Mouse (Mus musculus) limb, embryonic 12.5 days (tissue): Measurements from ENCODE around the gene Chd9. TPM values are rescaled to one million over a fixed set of nuclear protein-coding genes. Genes with fewer than 3 reads are reported as not detected.

Experiments used
- ATAC-seq: fragments of 200-750 bp; cut with Nextera tagmentation; 2 replicates; pipeline ENCODE4 v1.8.0; 2017; ENCODE audit warnings: low read depth, moderate TSS enrichment; ENCODE audit not compliant: insufficient number of reproducible peaks, insufficient read depth, low FRiP score, low TSS enrichment
- H3K27ac ChIP-seq: fragments of 300-500 bp; sonication (generic); 2 replicates; pipeline ENCODE4 v1.5.1; 2016; ENCODE audit warnings: mild to moderate bottlenecking, moderate library complexity
- H3K27me3 ChIP-seq: fragments of 300-500 bp; sonication (generic); 2 replicates; pipeline ENCODE4 v1.6.1; 2016; ENCODE audit warnings: mild to moderate bottlenecking, moderate library complexity
- H3K36me3 ChIP-seq: fragments of 300-500 bp; sonication (generic); 2 replicates; pipeline ENCODE4 v1.6.1; 2016; ENCODE audit warnings: mild to moderate bottlenecking, moderate library complexity
- H3K4me1 ChIP-seq: fragments of 300-500 bp; sonication (generic); replicated peaks from 2 replicates; pipeline ENCODE4 v1.6.1; 2016
- H3K4me2 ChIP-seq: fragments of 300-500 bp; sonication (generic); 2 replicates; pipeline ENCODE4 v1.6.1; 2016; ENCODE audit warnings: mild to moderate bottlenecking, moderate library complexity
- H3K4me3 ChIP-seq: fragments of 300-500 bp; sonication (generic); replicated peaks from 2 replicates; pipeline ENCODE4 v1.5.1; 2016; ENCODE audit warnings: mild to moderate bottlenecking
- H3K9ac ChIP-seq: fragments of 300-500 bp; sonication (generic); replicated peaks from 2 replicates; pipeline ENCODE4 v1.6.1; 2016; ENCODE audit warnings: mild to moderate bottlenecking, moderate library complexity
- H3K9me3 ChIP-seq: fragments of 300-500 bp; sonication (generic); 2 replicates; pipeline ENCODE4 v1.6.1; 2016; ENCODE audit warnings: mild to moderate bottlenecking, moderate library complexity
- WGBS: fragments of 180-500 bp; shearing (Covaris S2); methylation state at CpG from one replicate; pipeline ENCODE4 v1.1.7; 2016; 5-methylcytosine and 5-hydroxymethylcytosine counted together
- polyA plus RNA-seq: library from polyadenylated mRNA; unstranded; fragments of >200 nt; fragmentation: Nextera tagmentation; extraction: Ambion mirVana; gene quantifications from 2 replicates; pipeline ENCODE4 v1.2.1, GENCODE M21; 2016

Gene Chd9
- polyA plus RNA-seq, 1 experiment from 2014 or later, result 81.2 TPM

DNA sequence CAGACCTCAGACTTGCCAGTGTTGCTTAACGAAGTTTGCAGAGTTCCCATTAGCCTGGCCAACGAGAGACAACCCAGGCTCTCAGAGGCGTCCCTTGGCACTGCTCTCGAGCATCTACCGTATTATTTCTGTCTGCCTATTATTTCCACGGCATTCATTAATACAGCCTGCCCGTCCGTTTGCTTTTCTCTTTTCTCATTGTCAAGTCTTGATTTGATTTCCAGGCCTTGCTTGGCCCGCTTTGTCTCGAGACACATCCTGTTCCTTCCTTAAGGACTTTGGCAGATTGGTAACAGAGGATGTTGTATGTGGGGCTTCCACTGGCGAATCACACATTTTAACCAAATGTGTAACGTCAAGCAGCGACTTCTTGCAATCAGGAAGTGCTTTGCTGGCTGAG is 13.2 kb downstream of the Chd9 start:
- Histone ChIP-seq H3K4me2 (no peak overlapping the region), H3K27ac (no peak overlapping the region), H3K4me1 (peaks cover 5% of the 10 kb centered on the region), H3K9ac (no peak overlapping the region), H3K36me3 (peaks cover 3% of the 10 kb centered on the region; the same call in 1 of the 2 replicates), H3K9me3 (no peaks in the 10 kb centered on the region), H3K4me3 (no peak overlapping the region), H3K27me3 (no peaks in the 10 kb centered on the region)
- ATAC-seq, result no peak
- 68% methylated on average over 13 of the region's 13 CpGs for WGBS

DNA sequence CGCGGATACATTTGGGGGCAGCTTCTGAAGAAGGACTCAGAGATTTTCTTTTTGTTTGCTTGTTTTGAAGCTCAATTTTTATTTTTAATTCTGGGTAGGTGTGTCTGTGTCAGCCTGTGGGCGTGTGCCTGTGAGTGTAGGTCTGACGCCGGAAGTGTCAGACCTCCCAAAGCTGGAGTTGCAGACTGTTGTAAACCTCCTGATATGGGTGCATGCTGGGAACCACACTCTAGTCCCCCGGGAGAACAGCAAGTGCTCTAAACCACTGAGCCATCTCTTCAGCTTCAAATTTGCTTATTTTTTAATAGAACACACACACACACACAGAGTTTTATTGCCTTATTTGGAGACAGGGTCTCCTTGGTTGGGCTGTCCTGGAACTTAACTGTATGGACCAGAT is 15.0 kb downstream of the Chd9 start:
- Histone ChIP-seq H3K27me3 (no peaks in the 10 kb centered on the region), H3K9me3 (no peaks in the 10 kb centered on the region), H3K4me2 (no peak overlapping the region), H3K36me3 (peaks cover 3% of the 10 kb centered on the region; the same call in 1 of the 2 replicates), H3K27ac (no peak overlapping the region), H3K4me3 (no peak overlapping the region), H3K4me1 (peaks cover 5% of the 10 kb centered on the region), H3K9ac (no peak overlapping the region)
- ATAC-seq, result no peak
- 78% methylated on average over 6 of the region's 6 CpGs for WGBS

GRCm38 (mm10) chr8:90844179-90844967 is 16.2 kb downstream of the Chd9 start:
- H3K4me1 ChIP-seq, result peaks cover 9% of the 10 kb centered on the region
- ATAC-seq, result no peak
- WGBS, result 80% methylated on average over 9 of the region's 9 CpGs
- H3K4me3 ChIP-seq, result no peak overlapping the region
- no peak overlapping the region for H3K4me2 ChIP-seq
- H3K9me3 ChIP-seq, result no peaks in the 10 kb centered on the region
- H3K27ac ChIP-seq, result no peak overlapping the region
- no peak overlapping the region for H3K9ac ChIP-seq
- H3K27me3 ChIP-seq, result no peaks in the 10 kb centered on the region
- peaks cover 3% of the 10 kb centered on the region; the same call in 1 of the 2 replicates for H3K36me3 ChIP-seq

DNA sequence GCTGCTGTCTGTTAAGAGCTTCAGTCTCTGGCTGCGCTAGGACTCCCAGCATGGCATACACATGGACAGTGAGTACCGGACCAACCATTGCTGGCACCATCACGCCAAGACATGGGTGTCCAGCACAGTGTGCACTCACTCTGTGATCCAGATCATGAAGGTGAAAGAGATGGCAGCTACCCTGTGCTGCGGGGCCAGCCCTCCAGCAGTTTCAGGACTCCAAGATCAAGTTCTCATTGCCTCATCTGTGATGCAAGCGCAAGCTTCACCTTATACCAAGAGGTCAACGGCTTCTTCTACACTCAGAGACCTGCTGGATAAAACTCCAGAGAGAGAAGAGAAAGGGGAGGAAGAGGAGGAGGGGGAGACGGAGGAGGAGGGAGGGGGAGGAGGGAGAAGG is 19.8 kb downstream of the Chd9 start:
- H3K9ac ChIP-seq, result no peak overlapping the region
- H3K27ac ChIP-seq, result no peak overlapping the region
- no peaks in the 10 kb centered on the region for H3K27me3 ChIP-seq
- no peak overlapping the region for H3K4me3 ChIP-seq
- H3K9me3 ChIP-seq, result no peaks in the 10 kb centered on the region
- WGBS, result 84% methylated on average over 7 of the region's 7 CpGs
- no peak for ATAC-seq
- H3K4me1 ChIP-seq, result peaks cover 12% of the 10 kb centered on the region
- peaks cover 18% of the 10 kb centered on the region for H3K36me3 ChIP-seq
- no peak overlapping the region for H3K4me2 ChIP-seq

GRCm38 (mm10) chr8:90849462-90850050 is 21.4 kb downstream of the Chd9 start:
- no peak for ATAC-seq
- Histone ChIP-seq H3K36me3 (peaks cover 18% of the 10 kb centered on the region), H3K27ac (0 out of 2 replicates have a peak overlapping the region, but pooled peaks have one; percentile 53), H3K4me2 (no peak overlapping the region), H3K4me3 (no peak overlapping the region), H3K9ac (0 out of 2 replicates have a peak overlapping the region, but pooled peaks have one; percentile 12), H3K4me1 (peaks cover 17% of the 10 kb centered on the region), H3K27me3 (no peaks in the 10 kb centered on the region), H3K9me3 (no peaks in the 10 kb centered on the region)
- WGBS, result 51% methylated on average over 11 of the region's 11 CpGs

- H3K9ac ChIP-seq, result no peak overlapping the region
- no peak for ATAC-seq
- H3K36me3 ChIP-seq, result peaks cover 15% of the 10 kb centered on the region
- no peak overlapping the region for H3K4me3 ChIP-seq
- H3K4me2 ChIP-seq, result no peak overlapping the region
- peaks cover 25% of the 10 kb centered on the region for H3K4me1 ChIP-seq
- no peak overlapping the region for H3K27ac ChIP-seq
- WGBS, result 51% methylated on average over 8 of the region's 8 CpGs
- no peaks in the 10 kb centered on the region for H3K9me3 ChIP-seq
- H3K27me3 ChIP-seq, result no peaks in the 10 kb centered on the region
These were observed 23.4 kb downstream of the Chd9 start for GRCm38 (mm10) chr8:90851544-90851943.

- peaks cover 15% of the 10 kb centered on the region for H3K36me3 ChIP-seq
- peaks cover 35% of the 10 kb centered on the region for H3K4me1 ChIP-seq
- H3K27me3 ChIP-seq, result no peaks in the 10 kb centered on the region
- ATAC-seq, result no peak
- no peaks in the 10 kb centered on the region for H3K9me3 ChIP-seq
- no peak overlapping the region for H3K9ac ChIP-seq
- no peak overlapping the region for H3K4me3 ChIP-seq
- peak overlapping the region; percentile 31; the same call in 1 of the 2 replicates for H3K4me2 ChIP-seq
- WGBS, result 79% methylated on average over 9 of the region's 9 CpGs
- peak overlapping the region; percentile 81 for H3K27ac ChIP-seq
These were observed 26.0 kb downstream of the Chd9 start for GRCm38 (mm10) chr8:90853971-90854670.

GRCm38 (mm10) chr8:90854671-90855161 is 26.6 kb downstream of the Chd9 start:
- Histone ChIP-seq H3K4me2 (peak overlapping the region; percentile 31), H3K27me3 (no peaks in the 10 kb centered on the region), H3K4me3 (no peak overlapping the region), H3K9me3 (no peaks in the 10 kb centered on the region), H3K9ac (no peak overlapping the region), H3K36me3 (peaks cover 15% of the 10 kb centered on the region), H3K4me1 (peaks cover 35% of the 10 kb centered on the region), H3K27ac (peak overlapping the region; percentile 81)
- 15% methylated on average over 10 of the region's 10 CpGs for WGBS
- no peak for ATAC-seq

- no peak for ATAC-seq
- no peaks in the 10 kb centered on the region for H3K9me3 ChIP-seq
- H3K27ac ChIP-seq, result no peak overlapping the region
- H3K9ac ChIP-seq, result no peak overlapping the region
- 91% methylated on average over 3 of the region's 3 CpGs for WGBS
- H3K4me3 ChIP-seq, result no peak overlapping the region
- H3K4me2 ChIP-seq, result no peak overlapping the region
- H3K4me1 ChIP-seq, result peaks cover 35% of the 10 kb centered on the region
- peaks cover 8% of the 10 kb centered on the region; the same call in 1 of the 2 replicates for H3K36me3 ChIP-seq
- no peaks in the 10 kb centered on the region for H3K27me3 ChIP-seq
These were observed 28.0 kb downstream of the Chd9 start for GRCm38 (mm10) chr8:90856171-90856570.

GRCm38 (mm10) chr8:90856952-90857351 is 28.8 kb downstream of the Chd9 start:
- no peak overlapping the region for H3K9ac ChIP-seq
- ATAC-seq, result no peak
- no peak overlapping the region for H3K4me3 ChIP-seq
- no peaks in the 10 kb centered on the region for H3K27me3 ChIP-seq
- peaks cover 6% of the 10 kb centered on the region; the same call in 1 of the 2 replicates for H3K36me3 ChIP-seq
- no peaks in the 10 kb centered on the region for H3K9me3 ChIP-seq
- H3K4me2 ChIP-seq, result no peak overlapping the region
- peaks cover 39% of the 10 kb centered on the region for H3K4me1 ChIP-seq
- H3K27ac ChIP-seq, result no peak overlapping the region
- 48% methylated on average over 1 of the region's 1 CpGs for WGBS

- H3K4me1 ChIP-seq, result peaks cover 49% of the 10 kb centered on the region
- ATAC-seq, result no peak
- H3K27ac ChIP-seq, result no peak overlapping the region
- no peaks in the 10 kb centered on the region for H3K9me3 ChIP-seq
- H3K4me2 ChIP-seq, result no peak overlapping the region
- no peaks in the 10 kb centered on the region for H3K27me3 ChIP-seq
- 95% methylated on average over 2 of the region's 2 CpGs for WGBS
- H3K4me3 ChIP-seq, result no peak overlapping the region
- H3K36me3 ChIP-seq, result no peaks in the 10 kb centered on the region
- no peak overlapping the region for H3K9ac ChIP-seq
These were observed 29.9 kb downstream of the Chd9 start for GRCm38 (mm10) chr8:90858071-90858470.
